Mouse (Mus musculus) cerebellum, adult 2 months (tissue): ENCODE measurements around the gene Rabgap1l. TPM values are rescaled to one million over a fixed set of nuclear protein-coding genes. Genes with fewer than 3 reads are reported as not detected.
A peak's percentile ranks its signal among the peaks of the same experiment; 100 is the strongest.

Source experiments
- DNase-seq, 2 experiments: peaks; one replicate each; pipeline ENCODE4 v3.0.0; 2021
- H3K27ac ChIP-seq: fragments of 200-500 bp; 2 replicates; pipeline ENCODE4 v1.5.1; 2012; ENCODE audit warnings: low read length, control low read depth, inconsistent platforms; ENCODE audit not compliant: insufficient read depth
- H3K27me3 ChIP-seq: fragments of 200-500 bp; 2 replicates; pipeline ENCODE4 v1.6.1; 2012; ENCODE audit warnings: inconsistent platforms, mild to moderate bottlenecking, low read length, moderate library complexity; ENCODE audit not compliant: control insufficient read depth, insufficient read depth
- H3K4me1 ChIP-seq: fragments of 200-500 bp; 2 replicates; pipeline ENCODE4 v1.6.1; 2011; ENCODE audit warnings: low read length; ENCODE audit not compliant: control insufficient read depth, insufficient read depth
- H3K4me3 ChIP-seq: fragments of 200-500 bp; replicated peaks from 2 replicates; pipeline ENCODE3; 2011; ENCODE audit warnings: mild to moderate bottlenecking, low read depth, low read length, control low read depth; ENCODE audit not compliant: insufficient read depth
- CTCF ChIP-seq: fragments of 200-500 bp; IDR thresholded peaks from 2 replicates; pipeline ENCODE4 v1.5.1; 2011; ENCODE audit warnings: low read depth, mild to moderate bottlenecking, control low read depth, low read length, moderate library complexity, borderline replicate concordance; ENCODE audit not compliant: insufficient read depth
- POLR2A ChIP-seq: fragments of 200-500 bp; IDR thresholded peaks from 2 replicates; pipeline ENCODE4 v1.6.1; 2011; ENCODE audit warnings: low read length, control low read depth, borderline replicate concordance; ENCODE audit not compliant: insufficient read depth
- WGBS: fragments of 180-500 bp; shearing (Covaris S2); methylation state at CpG from one replicate; pipeline ENCODE4 v1.1.7; 2018; 5-methylcytosine and 5-hydroxymethylcytosine counted together
- polyA plus RNA-seq: library from polyadenylated mRNA; depleted of rRNA; stranded (reverse); fragments of >200 nt; gene quantifications from 2 replicates; pipeline ENCODE4 v1.2.3, GENCODE M21; 2012

Gene Rabgap1l
- polyA plus RNA-seq, 1 experiment: 57.7 TPM

DNA sequence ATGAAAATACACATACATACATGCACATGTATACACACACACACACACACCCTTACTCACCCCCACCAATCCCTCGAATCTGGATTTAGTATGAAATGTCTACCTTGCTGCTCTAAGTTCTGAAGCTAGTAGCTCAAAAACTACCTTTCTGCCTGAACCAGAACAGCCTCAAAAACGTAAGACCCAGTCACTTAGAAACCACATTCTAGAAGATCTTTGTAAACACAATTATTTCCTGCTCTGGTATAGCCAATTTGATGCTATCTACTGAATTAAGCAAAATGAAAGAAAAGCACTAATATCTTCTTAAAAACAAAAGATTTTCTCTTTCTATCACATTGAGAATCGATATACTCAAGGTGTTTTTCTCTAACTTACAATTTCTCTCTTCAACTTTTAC lies 6.4 kb downstream of the Rabgap1l start:
- Histone ChIP-seq H3K4me3 (no peak overlapping the region), H3K27ac (no peak overlapping the region), H3K27me3 (no peaks in the 10 kb centered on the region), H3K4me1 (no peaks in the 10 kb centered on the region; the same call in 1 of the 2 replicates)
- TF ChIP-seq POLR2A: no peak
- no peak for TF ChIP-seq CTCF
- no peak for DNase-seq
- WGBS: 89% methylated on average over 3 of the region's 3 CpGs

DNA sequence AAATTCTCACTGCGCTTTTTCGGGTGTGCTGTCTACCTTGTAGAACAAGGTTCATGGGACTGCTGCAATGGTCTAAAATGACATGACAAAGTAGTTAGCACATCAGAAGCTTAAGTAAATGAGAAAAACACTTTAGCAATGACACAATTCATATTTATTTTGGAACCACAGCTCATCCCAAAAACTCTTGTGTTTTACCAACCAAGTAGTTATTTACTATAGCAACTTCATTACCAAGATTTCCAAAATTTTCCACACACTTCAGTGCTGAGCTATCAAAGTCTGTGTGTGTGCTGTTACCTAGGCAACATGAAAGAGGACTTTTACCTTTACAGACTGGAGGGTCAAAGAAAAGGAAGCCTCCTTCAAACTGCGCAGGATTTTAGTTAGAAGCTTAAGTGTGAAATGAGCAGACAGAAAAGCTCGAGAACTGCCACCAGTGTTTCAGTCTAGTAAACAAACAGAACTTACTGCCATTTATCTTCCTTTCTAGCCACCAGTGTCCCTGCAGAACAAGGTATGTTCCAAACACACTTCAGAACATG lies 7.3 kb downstream of the Rabgap1l start:
- H3K4me3 ChIP-seq: no peak overlapping the region
- peaks cover 1% of the 10 kb centered on the region; the same call in 1 of the 2 replicates for H3K4me1 ChIP-seq
- DNase-seq: no peak
- no peak overlapping the region for H3K27ac ChIP-seq
- H3K27me3 ChIP-seq: no peaks in the 10 kb centered on the region
- 82% methylated on average over 4 of the region's 4 CpGs for WGBS
- no peak for TF ChIP-seq CTCF
- TF ChIP-seq POLR2A: no peak

DNA sequence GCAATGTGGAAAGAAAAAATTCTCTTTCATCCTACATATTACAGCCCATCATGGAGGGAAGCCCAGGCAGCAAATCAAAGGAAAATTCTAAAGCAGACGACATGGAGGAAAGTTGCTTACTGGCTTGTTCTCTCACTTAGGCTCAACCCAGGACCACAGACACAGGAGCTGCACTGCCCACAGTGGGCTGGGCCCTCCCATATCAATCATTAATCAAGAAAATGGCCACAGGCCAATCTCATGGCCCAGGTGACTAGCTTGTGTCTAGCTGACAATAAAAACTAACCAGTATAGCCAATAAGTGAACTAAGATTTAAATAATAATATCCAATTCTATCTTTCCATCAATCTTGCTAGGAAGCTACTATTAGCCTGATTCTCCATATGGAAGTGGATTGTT lies 8.9 kb downstream of the Rabgap1l start:
- H3K27me3 ChIP-seq: no peaks in the 10 kb centered on the region
- no peak for DNase-seq
- TF ChIP-seq POLR2A (no peak), CTCF (no peak)
- WGBS: 94% methylated on average over 1 of the region's 1 CpGs
- H3K4me3 ChIP-seq: no peak overlapping the region
- peaks cover 3% of the 10 kb centered on the region; the same call in 1 of the 2 replicates for H3K4me1 ChIP-seq
- H3K27ac ChIP-seq: no peak overlapping the region

DNA sequence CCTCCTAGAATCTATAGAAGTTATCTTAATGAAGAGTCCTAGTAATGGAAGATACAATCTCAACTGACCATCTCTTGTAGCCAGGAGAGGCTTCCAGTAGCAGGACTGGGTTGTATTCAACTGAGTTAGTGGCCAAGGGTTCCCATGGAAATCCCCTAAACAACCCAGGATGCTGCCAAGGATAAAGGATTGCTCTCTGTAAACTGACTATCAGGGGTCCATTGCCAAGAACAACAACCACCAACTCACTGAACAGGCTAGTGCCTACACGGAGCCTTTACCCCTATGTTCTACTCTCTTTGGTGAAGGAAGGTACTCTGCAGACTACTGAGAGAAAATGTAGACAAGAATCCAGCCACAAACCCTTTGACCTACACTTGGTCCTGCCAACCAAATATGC lies 18.8 kb downstream of the Rabgap1l start:
- DNase-seq: no peak
- TF ChIP-seq CTCF (no peak), POLR2A (no peak)
- H3K4me3 ChIP-seq: no peak overlapping the region
- no peaks in the 10 kb centered on the region for H3K27me3 ChIP-seq
- 80% methylated on average over 1 of the region's 1 CpGs for WGBS
- no peaks in the 10 kb centered on the region for H3K4me1 ChIP-seq
- H3K27ac ChIP-seq: no peak overlapping the region

DNA sequence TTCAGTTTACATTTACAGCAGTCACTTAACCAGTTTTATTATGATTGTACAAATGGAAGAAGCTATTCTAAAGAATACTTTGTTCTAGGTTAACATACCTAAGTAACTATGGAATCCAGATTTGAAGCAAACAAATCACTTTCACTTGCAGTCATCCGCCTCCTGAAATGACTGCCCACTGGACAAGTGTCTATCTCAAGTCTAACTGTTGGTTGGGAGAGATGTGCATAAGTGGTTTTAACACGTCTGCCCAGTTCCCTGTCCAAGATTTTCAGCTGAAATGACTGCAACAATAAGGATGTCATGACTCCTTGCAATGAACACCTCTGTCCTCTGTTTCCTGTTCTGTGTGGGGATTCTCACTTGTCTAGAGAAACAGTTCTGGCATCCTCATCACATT lies 27.4 kb downstream of the Rabgap1l start:
- no peaks in the 10 kb centered on the region for H3K27me3 ChIP-seq
- no peak overlapping the region for H3K27ac ChIP-seq
- 81% methylated on average over 2 of the region's 2 CpGs for WGBS
- H3K4me1 ChIP-seq: no peaks in the 10 kb centered on the region
- DNase-seq: no peak
- TF ChIP-seq POLR2A: no peak
- TF ChIP-seq CTCF: no peak
- H3K4me3 ChIP-seq: no peak overlapping the region

DNA sequence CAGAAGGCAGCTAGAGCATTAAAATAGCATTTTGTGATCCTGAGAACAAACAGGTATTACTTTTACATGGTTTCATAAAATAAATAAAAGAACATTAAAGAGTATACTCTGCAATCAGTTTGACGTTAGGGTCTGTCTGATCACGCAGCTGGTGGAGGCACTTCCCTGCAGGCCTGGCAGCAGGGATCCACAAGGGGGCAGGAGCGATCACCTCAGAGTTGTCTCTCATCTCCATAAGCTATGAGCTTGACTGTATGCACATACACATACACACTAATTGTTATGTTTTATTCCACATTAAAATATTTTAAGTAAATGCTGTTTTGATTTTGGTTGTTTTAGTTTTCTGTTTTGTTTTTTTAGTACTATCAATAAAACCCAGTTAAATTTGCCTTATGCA lies 34.8 kb downstream of the Rabgap1l start:
- DNase-seq: peak; percentile 37 to 48
- no peaks in the 10 kb centered on the region for H3K27me3 ChIP-seq
- no peak overlapping the region for H3K4me3 ChIP-seq
- TF ChIP-seq POLR2A (no peak), CTCF (peak; percentile 69)
- no peak overlapping the region for H3K27ac ChIP-seq
- H3K4me1 ChIP-seq: no peaks in the 10 kb centered on the region
- WGBS: 31% methylated on average over 3 of the region's 3 CpGs

DNA sequence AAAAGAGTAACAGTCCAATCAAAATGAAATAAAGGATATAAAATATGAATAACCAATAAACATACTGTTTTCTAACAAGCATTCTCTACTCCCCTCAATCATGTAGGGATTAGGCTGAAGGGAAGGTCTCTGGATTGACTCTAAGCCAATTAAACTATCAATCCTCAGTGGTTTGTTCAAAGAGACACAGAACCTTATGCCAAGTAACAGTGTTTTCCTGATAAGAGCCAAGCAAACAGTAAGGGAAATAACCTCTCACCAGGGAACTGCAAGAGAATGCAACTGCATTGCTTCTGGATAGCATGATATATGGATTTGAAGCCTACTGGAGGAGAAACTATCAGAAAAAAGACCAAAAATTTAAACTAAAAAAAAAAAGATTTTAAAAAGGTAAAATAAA lies 37.7 kb downstream of the Rabgap1l start:
- Histone ChIP-seq H3K27me3 (no peaks in the 10 kb centered on the region), H3K4me3 (no peak overlapping the region), H3K27ac (no peak overlapping the region), H3K4me1 (peaks cover 4% of the 10 kb centered on the region)
- TF ChIP-seq POLR2A (no peak), CTCF (no peak)
- DNase-seq: no peak

DNA sequence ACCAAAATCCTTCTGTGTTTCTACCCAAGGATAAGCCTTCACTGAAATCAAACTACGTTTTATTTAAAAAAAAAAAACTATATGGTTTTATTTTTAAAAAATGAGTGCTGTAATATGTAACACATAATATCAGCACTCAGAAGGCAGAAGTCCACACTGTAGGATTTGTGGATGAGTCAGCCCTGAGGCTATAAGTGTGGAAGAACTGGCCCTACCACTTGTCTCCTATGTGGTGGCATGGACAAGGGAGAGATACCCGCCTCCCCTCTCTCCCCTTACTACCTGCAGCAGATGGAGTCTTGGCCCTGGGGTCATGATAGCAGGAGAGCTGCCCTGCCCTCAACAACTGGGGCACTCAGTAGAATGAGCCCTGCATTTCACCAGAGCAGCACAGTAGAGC lies 42.4 kb downstream of the Rabgap1l start:
- Histone ChIP-seq H3K4me3 (no peak overlapping the region), H3K27me3 (no peaks in the 10 kb centered on the region), H3K4me1 (peaks cover 7% of the 10 kb centered on the region), H3K27ac (peak overlapping the region; percentile 50; the same call in 1 of the 2 replicates)
- WGBS: 69% methylated on average over 2 of the region's 2 CpGs
- TF ChIP-seq POLR2A (no peak), CTCF (no peak)
- no peak for DNase-seq
